Mouse (Mus musculus) CD4-positive helper T cell, adult 2 months (primary cell): Measurements from ENCODE around the gene Yes1.
A peak's percentile ranks its signal among the peaks of the same experiment; 100 is the strongest.
"Not testable (repeated sequence)": the region's sequence is repeated elsewhere in the genome, so short reads cannot be mapped to it uniquely, and the experiment has no call there.

Experiments used
- DNase-seq: peaks from one replicate; pipeline ENCODE4 v3.0.0-alpha.2; 2012; ENCODE audit warnings: low read depth, missing footprints, low spot score

Gene Yes1

DNA sequence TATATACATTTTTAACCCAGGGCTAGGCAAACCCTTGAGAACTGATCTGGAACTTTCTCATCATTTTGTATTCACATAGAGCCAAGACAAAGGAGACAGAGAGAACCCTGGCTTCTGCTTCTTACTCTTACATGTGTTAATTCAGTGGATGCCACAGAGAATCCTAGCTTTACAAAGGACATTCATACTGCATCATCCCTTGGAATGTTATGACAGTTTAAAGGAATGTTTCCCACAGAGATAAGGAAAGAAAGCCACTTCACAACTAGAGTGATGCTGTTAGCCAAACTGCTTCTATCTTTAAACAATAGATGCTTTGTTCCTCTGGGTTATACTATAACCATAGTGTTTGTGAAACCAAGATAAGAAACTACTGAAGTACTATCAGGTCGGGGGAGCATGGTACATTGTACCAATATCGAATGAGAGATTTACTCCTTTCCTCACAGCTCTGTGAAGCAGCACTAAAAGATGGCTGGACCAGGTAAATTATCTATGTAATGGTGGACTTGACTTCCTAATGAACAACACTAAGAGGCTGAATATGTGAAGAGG is 95.3 kb downstream of the Yes1 start:
- DNase-seq = no peak

DNA sequence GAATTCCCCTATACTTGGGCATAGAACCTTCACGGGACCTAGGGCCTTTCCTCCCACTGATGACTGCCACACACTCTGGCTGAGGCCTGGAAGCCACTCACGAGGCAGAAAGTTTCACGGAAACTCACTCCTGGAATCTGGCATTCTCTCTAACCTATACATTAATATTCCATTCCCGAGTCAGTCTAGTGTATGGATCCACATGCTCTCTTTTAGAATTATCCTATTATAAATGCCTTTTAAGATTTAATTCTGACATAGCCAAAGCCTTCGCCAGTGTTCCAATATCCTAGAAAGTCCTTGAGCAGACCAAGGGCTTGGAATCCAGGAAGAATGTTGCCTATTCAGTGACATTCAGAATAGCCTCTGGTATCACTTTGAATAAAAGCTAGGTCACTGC is 100.5 kb downstream of the Yes1 start:
- no peak for DNase-seq

DNA sequence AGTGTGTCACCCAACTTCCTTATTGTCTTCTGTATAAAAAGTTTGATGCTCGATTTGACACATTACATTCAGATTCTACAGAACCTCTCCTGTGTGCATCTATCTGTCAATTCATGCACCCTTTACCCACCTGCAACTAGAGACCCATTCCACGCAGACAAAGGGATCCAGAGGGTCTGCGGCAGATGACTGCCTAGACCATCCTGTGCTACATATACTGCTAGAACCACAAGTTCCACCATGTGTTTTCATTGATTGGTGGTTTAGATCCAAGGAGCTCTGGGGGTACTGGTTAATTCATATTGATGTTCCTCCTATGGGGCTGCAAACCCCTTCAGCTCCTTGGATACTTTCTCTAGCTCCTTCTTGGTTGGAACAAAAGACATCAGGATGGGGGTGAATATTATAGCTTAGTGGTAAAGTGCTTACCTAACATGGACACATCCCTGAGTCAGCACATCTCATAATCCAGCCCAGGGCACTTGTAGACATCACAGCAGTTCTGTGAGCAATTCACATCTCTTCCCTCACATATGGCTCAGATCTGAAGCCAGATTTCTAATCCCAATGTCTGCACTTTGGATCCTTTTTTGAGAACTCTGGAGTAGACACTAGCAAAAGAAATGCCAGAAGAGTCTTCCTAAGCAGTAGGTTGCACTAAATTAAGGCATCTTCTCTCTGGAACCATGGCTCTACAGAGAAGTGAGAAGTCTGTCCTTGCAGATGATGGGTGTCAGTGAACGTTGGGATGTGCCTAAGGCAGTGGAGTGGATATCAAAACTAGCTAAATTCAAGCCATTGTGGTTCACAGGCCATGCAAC is 101.5 kb downstream of the Yes1 start:
- peak; percentile 55 for DNase-seq

DNA sequence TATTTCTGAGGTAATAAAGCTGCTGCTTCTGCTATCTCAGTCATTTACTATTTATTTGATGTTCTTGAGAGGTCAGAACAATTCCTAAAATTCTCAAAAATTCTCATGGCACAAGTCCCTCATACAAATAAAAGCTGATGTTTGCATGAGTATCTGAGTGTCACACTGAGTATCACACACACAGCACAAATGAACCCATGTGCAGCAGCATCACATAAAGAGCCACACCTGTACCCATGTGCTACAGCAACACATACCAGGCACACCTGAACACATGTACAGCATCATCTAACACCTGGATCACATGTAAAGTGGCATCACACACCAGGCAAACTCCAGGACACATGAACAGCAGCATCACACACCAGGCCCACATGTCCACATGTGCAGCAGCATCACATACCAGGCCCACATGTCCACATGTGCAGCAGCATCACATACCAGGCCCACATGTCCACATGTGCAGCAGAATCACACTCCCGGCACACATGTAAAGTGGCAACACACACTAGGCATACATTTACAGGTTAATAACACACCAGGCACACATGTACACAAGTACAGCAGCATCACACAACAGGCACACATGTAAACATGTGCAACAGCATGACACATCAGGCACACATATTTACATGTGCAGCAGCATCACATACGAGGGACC is 102.2 kb downstream of the Yes1 start:
- DNase-seq = no peak

DNA sequence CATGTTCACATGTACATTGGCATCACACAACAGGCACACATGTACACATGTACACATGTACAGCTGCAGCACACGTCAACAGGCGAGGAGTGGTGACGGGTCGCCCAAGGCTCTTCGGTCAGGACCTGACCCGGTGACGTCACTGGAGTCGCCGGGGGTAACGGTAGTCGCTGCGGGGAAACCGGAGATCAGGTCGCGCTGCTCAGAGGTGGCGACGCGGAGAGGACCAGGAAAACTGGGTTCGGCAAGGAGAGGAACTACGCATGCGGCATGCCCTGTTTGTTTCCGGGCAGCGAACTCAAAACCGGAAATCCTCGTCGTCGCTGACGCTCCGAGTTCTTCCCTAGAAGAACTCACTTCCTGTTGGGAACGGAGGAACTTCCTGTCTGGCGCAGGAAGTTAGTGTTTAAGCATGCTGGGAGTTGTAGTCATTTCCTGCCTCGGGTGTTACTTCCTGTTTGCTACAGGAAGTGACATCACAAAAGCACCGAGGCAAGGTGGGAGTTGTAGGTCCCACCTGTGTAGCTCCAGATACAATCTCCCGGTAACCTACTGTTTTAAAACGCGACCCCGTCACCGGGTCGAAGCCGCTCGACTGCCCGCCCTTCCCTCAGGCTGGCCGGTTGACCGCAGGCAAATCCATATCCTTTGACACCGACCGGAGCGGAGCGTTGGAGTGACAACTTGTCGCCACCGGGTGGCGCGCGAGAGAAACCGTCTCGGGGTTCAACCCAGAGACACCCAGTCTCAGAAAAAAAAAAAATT is 102.9 kb downstream of the Yes1 start:
- peak; percentile 99 for DNase-seq

DNA sequence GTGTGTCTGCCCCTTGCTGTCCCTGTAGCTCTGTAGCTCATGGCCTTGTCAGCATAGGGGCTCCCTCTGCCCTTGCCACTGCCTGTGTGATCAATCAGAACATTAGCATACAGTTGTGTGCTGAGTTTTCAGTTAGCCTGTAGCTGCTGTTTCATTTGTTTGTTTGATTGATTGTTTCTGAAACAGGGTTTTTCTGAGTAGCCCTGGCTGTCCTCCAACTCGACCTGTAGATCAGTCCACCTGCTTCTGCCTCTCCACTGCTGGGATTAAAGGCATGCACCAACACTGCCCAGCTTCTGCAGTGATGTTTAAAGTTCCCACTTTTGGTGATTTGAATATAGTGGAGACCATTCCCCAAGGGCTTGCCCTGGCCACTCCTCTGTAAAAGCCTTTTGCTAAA is 106.8 kb downstream of the Yes1 start:
- DNase-seq = no peak

DNA sequence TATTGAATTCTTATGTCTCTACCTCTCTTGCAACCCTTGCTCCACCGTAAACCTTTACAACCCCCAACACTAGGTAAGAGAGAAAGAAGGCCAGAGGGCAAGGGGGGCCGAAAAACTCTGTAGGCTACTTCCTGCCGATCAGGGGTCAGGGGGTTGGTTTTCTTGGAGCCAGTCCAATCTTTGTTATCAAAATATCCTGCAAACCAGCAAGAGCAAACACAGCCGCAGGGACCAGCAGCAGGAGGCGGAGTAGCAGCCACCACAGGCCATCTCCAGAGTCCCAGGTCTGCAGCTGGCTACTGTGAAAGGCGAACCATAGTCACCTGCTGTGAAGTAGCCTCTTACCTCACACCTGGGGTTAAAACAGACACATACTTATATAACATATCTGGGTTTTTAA is 107.9 kb downstream of the Yes1 start:
- DNase-seq = no peak

DNA sequence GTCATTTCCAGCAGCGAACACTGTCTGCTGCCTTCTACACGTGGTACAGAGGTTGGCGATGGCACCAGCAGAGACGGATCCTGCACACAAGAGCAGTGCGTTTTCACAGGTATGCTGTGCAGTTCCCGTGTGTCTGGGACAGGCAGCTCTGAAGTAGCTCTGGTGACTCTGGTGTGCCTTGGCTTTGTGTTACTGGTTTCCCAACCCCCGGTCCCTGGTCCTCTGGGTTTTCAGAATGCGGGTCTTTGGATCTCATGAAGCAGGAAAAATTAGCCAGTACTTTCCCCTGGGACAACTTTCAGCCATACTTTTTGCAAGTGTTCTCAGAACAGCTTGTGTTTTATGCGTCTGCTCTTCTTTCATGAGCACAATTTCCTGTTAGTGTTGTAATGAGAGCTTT is 109.4 kb downstream of the Yes1 start:
- DNase-seq = no peak

DNA sequence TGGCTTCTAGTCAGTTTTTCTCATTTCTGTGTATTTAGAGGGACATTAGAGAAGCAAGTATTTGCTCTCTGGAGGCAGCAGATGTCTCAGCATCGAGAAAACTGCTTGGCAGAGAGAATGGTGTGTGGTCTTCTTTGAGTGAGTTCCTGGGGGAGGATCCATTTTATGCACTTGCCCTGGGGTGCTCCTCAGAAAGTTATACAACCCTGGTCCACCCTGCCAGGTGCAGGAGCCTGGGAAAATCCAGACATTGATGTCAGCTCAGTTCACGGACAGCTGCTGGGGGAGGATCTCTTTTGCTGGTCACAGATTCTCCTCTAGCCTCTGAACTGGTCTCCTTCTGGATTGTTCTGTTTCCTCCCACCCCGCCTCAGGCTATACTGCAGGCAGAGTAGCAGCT is 110.3 kb downstream of the Yes1 start:
- no peak for DNase-seq

DNA sequence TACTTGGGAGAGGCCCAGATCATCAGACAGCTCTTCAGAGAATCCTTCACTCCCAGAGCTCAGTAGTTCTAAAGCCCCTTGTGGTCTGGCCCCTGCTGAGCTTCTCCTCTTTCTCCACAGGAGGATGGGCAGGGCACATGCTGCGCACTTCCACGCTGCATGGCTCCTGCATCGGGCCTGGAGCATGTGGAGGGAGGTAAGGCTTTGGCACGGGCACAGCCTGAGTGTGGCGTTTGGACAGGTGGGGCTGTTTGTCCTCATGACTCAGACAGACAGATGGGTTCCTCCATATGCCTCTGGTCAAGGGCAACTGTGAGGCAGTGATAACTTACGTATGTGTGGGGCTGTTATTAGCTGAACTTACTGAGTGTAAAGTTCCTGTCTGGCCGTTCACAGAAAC is 111.3 kb downstream of the Yes1 start:
- DNase-seq = no peak

DNA sequence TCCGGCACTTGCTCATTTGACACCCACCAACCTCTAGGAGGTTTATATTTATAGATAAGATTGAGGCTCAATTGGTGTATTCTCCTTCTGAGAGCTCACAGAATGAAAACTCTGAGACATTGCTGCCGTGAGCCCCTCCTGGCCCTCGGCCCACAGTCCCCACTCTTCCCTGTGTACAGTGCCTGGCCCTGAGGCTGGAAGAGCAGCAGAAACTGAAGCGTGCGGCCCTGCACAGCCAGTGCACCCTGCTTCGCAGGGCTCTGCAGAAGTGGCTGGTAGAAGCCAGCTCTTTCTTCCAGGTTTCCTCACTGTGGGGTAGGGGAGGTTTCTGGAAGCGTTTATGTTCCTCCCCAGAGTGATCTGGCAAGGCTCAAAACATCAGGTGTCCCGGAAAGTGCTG is 111.7 kb downstream of the Yes1 start:
- not testable (repeated sequence) for DNase-seq

DNA sequence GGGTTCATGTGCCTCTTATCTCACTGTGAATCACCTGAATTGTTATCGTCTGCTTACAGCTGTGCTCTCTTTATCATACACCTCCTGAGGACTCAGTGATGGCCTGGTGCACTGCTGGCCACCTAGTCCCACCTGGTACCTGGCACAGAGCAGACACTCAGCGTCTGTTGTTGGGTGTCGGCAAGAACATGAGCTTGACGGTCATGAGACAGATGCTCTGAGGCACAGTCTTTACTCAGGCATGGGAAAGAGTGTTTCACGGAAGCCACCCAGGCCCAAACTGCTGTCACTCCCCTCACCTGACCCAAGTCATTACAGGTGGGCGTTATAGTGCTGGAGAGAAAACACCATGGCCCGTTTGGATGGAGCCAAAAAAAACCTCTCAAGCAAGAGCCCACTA is 113.0 kb downstream of the Yes1 start:
- no peak for DNase-seq

DNA sequence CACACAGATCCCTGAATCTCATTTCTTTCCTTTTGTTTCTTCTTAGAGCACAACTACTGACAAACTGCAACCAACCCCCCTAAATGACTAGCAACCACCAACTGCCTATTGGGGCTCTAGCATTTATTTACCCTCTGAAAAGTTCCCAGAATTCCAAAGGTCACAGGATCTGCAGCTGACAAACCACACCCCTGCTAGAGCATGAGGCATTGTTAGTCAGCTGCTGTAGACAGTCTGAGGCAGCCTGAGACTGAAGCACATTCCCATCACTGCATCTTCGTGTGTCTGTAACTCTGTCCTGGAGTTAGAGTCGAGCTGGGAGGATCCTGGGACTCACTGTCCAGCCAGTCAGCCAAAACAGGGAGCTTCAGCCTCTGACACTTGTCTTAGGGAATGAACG is 114.4 kb downstream of the Yes1 start:
- not testable (repeated sequence) for DNase-seq

DNA sequence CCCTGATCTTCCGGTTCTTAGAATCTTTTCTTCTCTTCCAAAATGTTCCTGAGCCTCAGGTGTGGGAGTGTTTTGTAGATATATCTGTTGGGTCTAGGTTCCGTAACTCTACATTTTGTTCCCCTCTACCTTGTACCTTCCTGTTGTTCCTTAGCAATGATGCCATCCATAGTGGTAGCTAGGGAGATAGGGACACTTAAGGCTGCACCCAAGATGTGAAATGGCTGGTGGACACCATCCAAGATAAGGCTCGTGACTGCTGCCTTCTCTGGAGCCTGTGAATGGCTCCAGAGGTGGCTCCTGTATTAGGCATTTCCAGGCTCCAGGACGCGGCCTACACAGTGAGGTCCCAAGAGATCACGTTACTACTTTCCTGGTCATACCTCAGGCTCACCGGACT is 117.3 kb downstream of the Yes1 start:
- no peak for DNase-seq

DNA sequence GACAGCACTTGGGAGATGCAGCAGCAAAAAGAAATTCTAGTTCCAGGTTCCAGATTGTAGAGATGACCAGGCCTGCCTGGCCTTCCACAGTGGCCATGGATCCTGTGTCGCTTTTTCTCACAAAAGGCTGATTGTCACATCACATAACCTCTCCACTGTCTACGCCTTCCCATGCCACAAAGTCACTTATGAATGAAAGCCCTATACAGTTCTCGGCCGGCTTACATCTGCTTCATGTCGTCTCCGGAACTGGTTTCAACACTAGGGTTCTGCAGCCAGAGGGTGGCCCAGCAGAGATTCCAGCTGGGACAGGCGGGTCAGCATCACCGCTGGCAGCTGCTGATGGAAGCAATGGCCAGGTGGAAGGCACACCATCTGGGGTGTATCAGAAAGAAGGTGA is 117.9 kb downstream of the Yes1 start:
- no peak for DNase-seq

DNA sequence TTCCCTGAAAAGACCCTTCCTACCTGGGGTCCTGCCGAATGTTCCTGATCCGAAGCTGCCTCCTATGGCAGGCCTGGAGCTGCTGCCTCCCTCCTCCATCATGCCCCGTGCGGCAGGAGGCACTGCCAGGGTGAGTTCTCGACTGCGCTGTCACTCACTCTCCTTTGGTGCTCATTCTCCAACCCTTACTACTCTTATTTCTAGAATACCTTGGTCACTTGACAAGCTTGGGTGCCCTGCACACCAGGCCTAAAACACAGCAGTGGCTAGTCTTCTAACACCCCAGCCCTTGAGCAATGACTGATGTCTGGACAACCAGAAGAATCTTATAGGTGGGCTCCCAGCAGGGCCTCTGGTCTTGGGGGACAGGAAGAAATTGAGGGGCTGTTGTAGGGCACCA is 122.9 kb downstream of the Yes1 start:
- not testable (repeated sequence) for DNase-seq

DNA sequence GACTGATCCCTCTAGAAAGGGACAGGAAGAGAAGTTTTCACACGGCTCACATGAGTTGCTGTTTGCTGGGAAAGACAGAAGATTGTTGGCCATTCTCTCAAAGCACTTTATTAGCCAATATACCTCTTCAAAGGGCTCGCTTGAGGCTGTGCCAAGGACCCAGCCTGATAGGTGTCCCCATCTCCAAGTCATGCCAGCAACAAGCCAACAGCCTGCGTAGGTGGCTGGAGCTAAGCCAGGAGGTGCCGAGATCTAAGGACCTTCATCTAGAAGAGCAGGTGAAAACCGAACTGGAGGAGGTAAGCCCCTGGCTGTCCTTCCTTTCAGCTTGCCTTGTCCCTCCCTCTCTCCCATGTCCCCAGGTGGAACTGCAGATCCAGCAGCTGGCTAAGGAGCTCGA is 124.8 kb downstream of the Yes1 start:
- DNase-seq = no peak
